Mouse (Mus musculus): ENCODE data around the gene Smg5. TPM values are rescaled to one million over a fixed set of nuclear protein-coding genes. Genes with fewer than 3 reads are reported as not detected.
"Not testable (repeated sequence)": the region's sequence is repeated elsewhere in the genome, so short reads cannot be mapped to it uniquely, and the experiment has no call there.

The Smg5 gene
- total RNA-seq (2017): 65.1 and 65.7 TPM in 2 replicates

GRCm38 (mm10) chr3:88336058-88337013, at the start of gene Smg5, which contains the start of gene Tmem79:
Smg5 (plus strand) TSS chr3:88336260.
Tmem79 (minus strand) TSS chr3:88336148.
- peak; percentile 93 for ATAC-seq (ENCODE audit: extremely low read depth, insufficient number of reproducible peaks, low FRiP score, poor library complexity, severe bottlenecking)

- ATAC-seq (ENCODE audit: extremely low read depth, insufficient number of reproducible peaks, low FRiP score, poor library complexity, severe bottlenecking): no peak
Measured at GRCm38 (mm10) chr3:88287110-88287509, 49.0 kb upstream of the Smg5 start, which contains the start of gene Gm38392. Gm38392 (minus strand) TSS chr3:88287210.

GRCm38 (mm10) chr3:88288133-88288713, 47.8 kb upstream of the Smg5 start:
- ATAC-seq (ENCODE audit: extremely low read depth, insufficient number of reproducible peaks, low FRiP score, poor library complexity, severe bottlenecking): not testable (repeated sequence)

- no peak for ATAC-seq (ENCODE audit: extremely low read depth, insufficient number of reproducible peaks, low FRiP score, poor library complexity, severe bottlenecking)
Measured at GRCm38 (mm10) chr3:88291970-88292369, 44.1 kb upstream of the Smg5 start.

GRCm38 (mm10) chr3:88295272-88295671, 40.8 kb upstream of the Smg5 start:
- not testable (repeated sequence) for ATAC-seq (ENCODE audit: extremely low read depth, insufficient number of reproducible peaks, low FRiP score, poor library complexity, severe bottlenecking)

- no peak for ATAC-seq (ENCODE audit: extremely low read depth, insufficient number of reproducible peaks, low FRiP score, poor library complexity, severe bottlenecking)
Measured at GRCm38 (mm10) chr3:88296110-88296560, 39.9 kb upstream of the Smg5 start.

GRCm38 (mm10) chr3:88296561-88297318, 39.3 kb upstream of the Smg5 start, which contains the start of the genes Tsacc and Cct3:
Tsacc (minus strand) TSS chr3:88296999.
Cct3 (plus strand) TSS chr3:88297116.
- peak; percentile 94 for ATAC-seq (ENCODE audit: extremely low read depth, insufficient number of reproducible peaks, low FRiP score, poor library complexity, severe bottlenecking)

- ATAC-seq (ENCODE audit: extremely low read depth, insufficient number of reproducible peaks, low FRiP score, poor library complexity, severe bottlenecking): no peak
Measured at GRCm38 (mm10) chr3:88297321-88297851, 38.7 kb upstream of the Smg5 start.

GRCm38 (mm10) chr3:88299172-88299571, 36.9 kb upstream of the Smg5 start:
- no peak for ATAC-seq (ENCODE audit: extremely low read depth, insufficient number of reproducible peaks, low FRiP score, poor library complexity, severe bottlenecking)

GRCm38 (mm10) chr3:88324951-88325405, 11.1 kb upstream of the Smg5 start, which contains the start of gene Glmp:
Glmp (plus strand) TSS chr3:88325023.
- ATAC-seq (ENCODE audit: extremely low read depth, insufficient number of reproducible peaks, low FRiP score, poor library complexity, severe bottlenecking): peak; percentile 78

GRCm38 (mm10) chr3:88328956-88329355, 7.1 kb upstream of the Smg5 start:
- no peak for ATAC-seq (ENCODE audit: extremely low read depth, insufficient number of reproducible peaks, low FRiP score, poor library complexity, severe bottlenecking)

- peak; percentile 40; the same call in 1 of the 2 replicates for ATAC-seq (ENCODE audit: extremely low read depth, insufficient number of reproducible peaks, low FRiP score, poor library complexity, severe bottlenecking)
Measured at GRCm38 (mm10) chr3:88331282-88331681, 4.8 kb upstream of the Smg5 start.

- no peak for ATAC-seq (ENCODE audit: extremely low read depth, insufficient number of reproducible peaks, low FRiP score, poor library complexity, severe bottlenecking)
Measured at GRCm38 (mm10) chr3:88334029-88334658, 1.9 kb upstream of the Smg5 start.

GRCm38 (mm10) chr3:88334902-88335435, 1.1 kb upstream of the Smg5 start:
- ATAC-seq (ENCODE audit: extremely low read depth, insufficient number of reproducible peaks, low FRiP score, poor library complexity, severe bottlenecking): no peak

GRCm38 (mm10) chr3:88335436-88336053, 515 bp upstream of the Smg5 start:
- ATAC-seq (ENCODE audit: extremely low read depth, insufficient number of reproducible peaks, low FRiP score, poor library complexity, severe bottlenecking): peak; percentile 31

GRCm38 (mm10) chr3:88337367-88338020, 1.4 kb downstream of the Smg5 start:
- peak; percentile 14; the same call in 1 of the 2 replicates for ATAC-seq (ENCODE audit: extremely low read depth, insufficient number of reproducible peaks, low FRiP score, poor library complexity, severe bottlenecking)

- ATAC-seq (ENCODE audit: extremely low read depth, insufficient number of reproducible peaks, low FRiP score, poor library complexity, severe bottlenecking): no peak
Measured at GRCm38 (mm10) chr3:88338316-88338715, 2.3 kb downstream of the Smg5 start.

All from neutrophil, adult 5-6 weeks (primary cell).